Mouse (Mus musculus): ENCODE measurements around the gene Mmp25. TPM values are rescaled to one million over a fixed set of nuclear protein-coding genes. Genes with fewer than 3 reads are reported as not detected.

Mmp25 gene
- polyA plus RNA-seq, 1 experiment: not detected

DNA sequence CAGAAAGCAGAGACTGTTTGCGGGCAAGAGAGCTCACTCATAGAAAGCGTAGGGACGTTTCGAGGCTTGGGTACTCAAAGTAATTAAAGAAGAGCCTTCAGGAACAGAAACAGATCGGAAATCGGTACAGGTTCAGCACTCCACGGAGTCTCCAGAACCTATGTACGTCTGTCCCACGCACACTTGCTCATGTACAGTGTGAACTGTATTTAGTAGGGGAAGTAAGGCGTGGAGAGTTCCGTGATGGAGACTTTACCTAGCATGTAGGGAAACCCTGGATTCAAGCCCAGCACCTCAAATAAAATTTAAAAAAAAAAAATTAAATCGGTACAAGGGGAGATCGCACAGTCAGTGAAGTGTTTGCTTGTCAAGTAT, 52.2 kb downstream of the Mmp25 start:
- no peaks in the 10 kb centered on the region for H3K79me2 ChIP-seq (ENCODE audit: control insufficient read depth, insufficient read depth)

DNA sequence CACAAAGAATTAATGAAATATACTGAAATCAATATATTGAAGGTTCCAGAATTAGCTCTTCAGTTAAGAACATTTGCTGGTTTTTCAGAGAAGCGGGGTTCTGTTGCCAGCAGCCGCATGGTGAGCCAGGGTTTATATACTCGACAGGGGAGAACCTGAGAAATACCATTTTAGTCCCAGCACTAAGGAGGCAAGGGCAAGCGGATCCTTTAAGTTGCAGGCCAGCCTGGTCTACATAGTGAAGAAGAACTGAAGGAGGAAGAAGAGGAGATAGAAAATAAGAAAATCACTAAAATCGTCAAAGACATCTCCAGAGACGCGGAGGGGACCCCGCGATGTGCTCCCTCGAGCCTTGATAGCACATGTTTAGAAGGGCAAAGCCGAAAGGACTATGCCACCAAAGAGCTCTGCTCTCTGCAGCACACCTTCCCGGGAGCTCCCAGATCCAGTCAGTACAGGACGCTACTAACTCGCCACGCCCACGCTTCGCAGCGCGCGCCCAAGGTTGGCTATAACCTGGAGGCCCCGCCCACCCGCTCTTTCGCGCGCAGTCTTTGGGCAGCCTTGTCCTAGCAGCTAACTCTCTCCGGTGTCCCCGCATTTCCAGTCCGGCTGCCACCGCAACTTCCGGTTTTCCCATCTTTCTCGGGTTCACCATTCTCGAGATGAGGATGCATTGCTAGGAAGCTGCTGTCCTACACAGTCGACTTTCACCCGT, 52.7 kb downstream of the Mmp25 start:
- TF ChIP-seq REST (IDR thresholded peaks at IDR 0.05; ENCODE audit: insufficient read depth, insufficient read length) (no peak), POLR2AphosphoS2 (IDR thresholded peaks at IDR 0.05; ENCODE audit: insufficient read length, low read depth) (peak; percentile 56), USF1 (IDR thresholded peaks at IDR 0.05; ENCODE audit: low read depth) (no peak), MAX (IDR thresholded peaks at IDR 0.05; ENCODE audit: low read depth) (no peak), POLR2A (IDR thresholded peaks at IDR 0.05; ENCODE audit: insufficient read length, low read depth) (peak; percentile 47), TCF12 (IDR thresholded peaks at IDR 0.05; ENCODE audit: insufficient read depth, poor library complexity, severe bottlenecking) (no peak), MYOD1 (IDR thresholded peaks at IDR 0.05; ENCODE audit: control insufficient read depth in 1 of 3, insufficient read length in 2 of 3, low read depth in 2 of 3) (no peak), E2F4 (IDR thresholded peaks at IDR 0.05; ENCODE audit: insufficient read depth) (peak; percentile 74), MYOG (IDR thresholded peaks at IDR 0.05; ENCODE audit: control insufficient read depth in 1 of 3, insufficient read depth in 1 of 3, insufficient read length in 2 of 3, low read depth in 2 of 3) (no peak)
- no peaks in the 10 kb centered on the region for H3K36me3 ChIP-seq (ENCODE audit: control insufficient read depth, insufficient read depth)
- H3K79me2 ChIP-seq (ENCODE audit: control insufficient read depth, insufficient read depth): no peaks in the 10 kb centered on the region
- H3K4me3 ChIP-seq: peak overlapping the region; percentile 24
- peak overlapping the region; percentile 87 for H3K4me2 ChIP-seq (ENCODE audit: low read depth)
- H3ac ChIP-seq (ENCODE audit: control insufficient read depth, insufficient read length): no peak overlapping the region
- no peaks in the 10 kb centered on the region for H3K27me3 ChIP-seq (ENCODE audit: control insufficient read depth, insufficient read depth, insufficient read length)

More for the DNA sequence above, 52.2 kb downstream of the Mmp25 start:
- Histone ChIP-seq H3K4me3 (peak overlapping the region; percentile 24), H3K36me3 (ENCODE audit: control insufficient read depth, insufficient read depth) (no peaks in the 10 kb centered on the region), H3K27me3 (ENCODE audit: control insufficient read depth, insufficient read depth, insufficient read length) (no peaks in the 10 kb centered on the region), H3ac (ENCODE audit: control insufficient read depth, insufficient read length) (no peak overlapping the region), H3K4me2 (ENCODE audit: low read depth) (peak overlapping the region; percentile 87)
- TF ChIP-seq MAX (IDR thresholded peaks at IDR 0.05; ENCODE audit: low read depth) (no peak), REST (IDR thresholded peaks at IDR 0.05; ENCODE audit: insufficient read depth, insufficient read length) (no peak), TCF3 (IDR thresholded peaks at IDR 0.05; ENCODE audit: insufficient read length, low read depth) (no peak), SRF (IDR thresholded peaks at IDR 0.05; ENCODE audit: control insufficient read depth, insufficient read length, low read depth) (no peak), MYOG (IDR thresholded peaks at IDR 0.05; ENCODE audit: control insufficient read depth in 1 of 3, insufficient read depth in 1 of 3, insufficient read length in 2 of 3, low read depth in 2 of 3) (no peak), USF1 (IDR thresholded peaks at IDR 0.05; ENCODE audit: low read depth) (no peak)

DNA sequence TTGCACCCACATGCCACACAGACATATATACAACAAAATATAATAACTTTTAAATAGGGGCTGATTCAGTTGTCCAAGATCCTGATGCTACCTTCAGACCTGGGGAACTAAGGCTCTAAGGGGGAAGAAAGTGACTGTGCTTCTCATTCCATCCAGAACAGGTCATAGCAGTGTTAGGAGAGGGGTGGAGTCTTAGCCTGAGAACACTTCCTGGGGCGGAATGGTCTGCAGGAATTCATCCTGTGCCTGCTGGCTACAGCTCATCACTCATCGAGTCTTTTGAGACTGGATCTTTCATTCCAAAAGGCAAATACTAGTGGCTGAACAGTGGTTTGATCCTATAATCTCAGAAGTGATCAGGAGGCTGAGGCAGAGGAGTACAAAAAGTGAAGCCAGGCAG, 57.8 kb downstream of the Mmp25 start:
- TF ChIP-seq POLR2AphosphoS2 (IDR thresholded peaks at IDR 0.05; ENCODE audit: insufficient read length, low read depth): no peak
- Histone ChIP-seq H3K27me3 (ENCODE audit: control insufficient read depth, insufficient read depth, insufficient read length) (no peaks in the 10 kb centered on the region), H3K79me2 (ENCODE audit: control insufficient read depth, insufficient read depth) (no peaks in the 10 kb centered on the region)

DNA sequence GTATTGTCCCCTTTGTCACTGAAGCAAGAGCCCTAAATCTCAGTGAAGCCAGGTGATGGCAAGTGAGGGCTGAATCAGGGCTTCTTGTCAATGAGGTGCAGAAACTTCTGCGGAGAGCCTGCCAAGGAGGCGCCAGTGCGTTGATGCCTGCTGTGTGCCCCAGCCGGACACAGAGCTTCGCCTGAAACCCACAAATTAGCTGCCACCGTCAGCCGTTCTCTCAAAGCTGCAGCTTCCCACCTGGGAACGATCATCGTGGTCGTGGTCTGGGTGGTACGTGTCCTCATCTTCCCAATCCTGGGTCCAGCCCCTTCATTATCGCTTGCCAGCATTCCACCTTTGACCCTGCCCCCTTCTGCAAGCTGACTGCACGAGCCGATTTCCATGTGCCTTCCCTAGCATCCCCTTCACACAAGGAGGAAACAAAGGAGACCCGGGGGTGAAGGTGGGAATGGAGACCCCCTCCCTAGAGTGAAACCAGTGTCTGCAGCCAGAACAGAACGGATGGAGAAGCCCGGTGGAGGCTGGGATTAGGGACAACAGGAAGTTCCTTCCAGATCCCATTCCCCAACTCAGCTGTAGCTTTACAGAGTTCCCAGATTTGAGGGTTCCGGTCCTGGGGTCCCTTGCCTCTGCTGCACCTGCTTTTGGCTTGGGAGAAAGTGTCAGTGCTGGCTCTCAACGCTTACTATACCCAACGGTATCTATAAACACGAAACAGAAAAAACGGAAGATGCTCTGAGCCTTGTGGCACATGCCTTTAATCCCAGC, 59.2 kb downstream of the Mmp25 start:
- H3ac ChIP-seq (ENCODE audit: control insufficient read depth, insufficient read length): peak overlapping the region; percentile 33
- H3K4me2 ChIP-seq (ENCODE audit: low read depth): peak overlapping the region; percentile 84
- peak overlapping the region; percentile 44 for H3K4me3 ChIP-seq
- H3K27me3 ChIP-seq (ENCODE audit: control insufficient read depth, insufficient read depth, insufficient read length): no peaks in the 10 kb centered on the region
- H3K36me3 ChIP-seq (ENCODE audit: control insufficient read depth, insufficient read depth): no peaks in the 10 kb centered on the region
- no peaks in the 10 kb centered on the region for H3K79me2 ChIP-seq (ENCODE audit: control insufficient read depth, insufficient read depth)
- TF ChIP-seq TCF3 (IDR thresholded peaks at IDR 0.05; ENCODE audit: insufficient read length, low read depth) (no peak), USF1 (IDR thresholded peaks at IDR 0.05; ENCODE audit: low read depth) (no peak), MYOD1 (IDR thresholded peaks at IDR 0.05; ENCODE audit: control insufficient read depth in 1 of 3, insufficient read length in 2 of 3, low read depth in 2 of 3) (no peak), SRF (IDR thresholded peaks at IDR 0.05; ENCODE audit: control insufficient read depth, insufficient read length, low read depth) (no peak), POLR2A (IDR thresholded peaks at IDR 0.05; ENCODE audit: insufficient read length, low read depth) (no peak), REST (IDR thresholded peaks at IDR 0.05; ENCODE audit: insufficient read depth, insufficient read length) (no peak), POLR2AphosphoS2 (IDR thresholded peaks at IDR 0.05; ENCODE audit: insufficient read length, low read depth) (no peak), CEBPB (IDR thresholded peaks at IDR 0.05; ENCODE audit: insufficient read depth, poor library complexity, severe bottlenecking) (no peak), MYOG (IDR thresholded peaks at IDR 0.05; ENCODE audit: control insufficient read depth in 1 of 3, insufficient read depth in 1 of 3, insufficient read length in 2 of 3, low read depth in 2 of 3) (no peak), MAX (IDR thresholded peaks at IDR 0.05; ENCODE audit: low read depth) (no peak), E2F4 (IDR thresholded peaks at IDR 0.05; ENCODE audit: insufficient read depth) (no peak), TCF12 (IDR thresholded peaks at IDR 0.05; ENCODE audit: insufficient read depth, poor library complexity, severe bottlenecking) (no peak)

More for the DNA sequence above, 57.8 kb downstream of the Mmp25 start:
- no peak overlapping the region for H3K4me2 ChIP-seq (ENCODE audit: low read depth)
- no peaks in the 10 kb centered on the region for H3K36me3 ChIP-seq (ENCODE audit: control insufficient read depth, insufficient read depth)
- no peak overlapping the region for H3K4me3 ChIP-seq
- H3ac ChIP-seq (ENCODE audit: control insufficient read depth, insufficient read length): no peak overlapping the region

DNA sequence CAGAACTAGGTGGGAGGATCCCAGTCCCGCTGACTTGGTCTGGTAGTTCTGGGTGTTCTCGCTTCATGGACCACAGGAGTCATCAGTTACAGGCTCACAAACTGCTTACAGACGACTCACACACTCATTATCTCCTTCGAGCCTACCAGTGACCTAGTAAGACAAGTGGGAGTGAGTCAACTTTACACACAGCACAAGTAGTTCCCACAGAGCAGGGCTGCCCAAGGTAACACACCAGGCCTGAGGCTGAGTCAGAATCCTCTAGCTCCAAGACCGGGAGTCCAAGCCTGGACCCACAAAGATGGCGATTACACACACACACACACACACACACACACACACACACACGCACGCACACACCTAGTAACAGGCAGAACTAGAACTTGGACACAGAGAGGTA, 60.3 kb downstream of the Mmp25 start:
- H3K4me3 ChIP-seq: peak overlapping the region; percentile 44

More for the DNA sequence above, 60.3 kb downstream of the Mmp25 start:
- Histone ChIP-seq H3K79me2 (ENCODE audit: control insufficient read depth, insufficient read depth) (no peaks in the 10 kb centered on the region), H3ac (ENCODE audit: control insufficient read depth, insufficient read length) (no peak overlapping the region), H3K27me3 (ENCODE audit: control insufficient read depth, insufficient read depth, insufficient read length) (no peaks in the 10 kb centered on the region), H3K4me2 (ENCODE audit: low read depth) (peak overlapping the region; percentile 84), H3K36me3 (ENCODE audit: control insufficient read depth, insufficient read depth) (no peaks in the 10 kb centered on the region)
- TF ChIP-seq SRF (IDR thresholded peaks at IDR 0.05; ENCODE audit: control insufficient read depth, insufficient read length, low read depth): no peak
- no peak for TF ChIP-seq MYOG (IDR thresholded peaks at IDR 0.05; ENCODE audit: control insufficient read depth in 1 of 3, insufficient read depth in 1 of 3, insufficient read length in 2 of 3, low read depth in 2 of 3)
- TF ChIP-seq E2F4 (IDR thresholded peaks at IDR 0.05; ENCODE audit: insufficient read depth): no peak
- TF ChIP-seq CEBPB (IDR thresholded peaks at IDR 0.05; ENCODE audit: insufficient read depth, poor library complexity, severe bottlenecking): no peak
- no peak for TF ChIP-seq POLR2AphosphoS2 (IDR thresholded peaks at IDR 0.05; ENCODE audit: insufficient read length, low read depth)
- TF ChIP-seq TCF3 (IDR thresholded peaks at IDR 0.05; ENCODE audit: insufficient read length, low read depth): no peak
- no peak for TF ChIP-seq MAX (IDR thresholded peaks at IDR 0.05; ENCODE audit: low read depth)
- TF ChIP-seq TCF12 (IDR thresholded peaks at IDR 0.05; ENCODE audit: insufficient read depth, poor library complexity, severe bottlenecking): no peak
- TF ChIP-seq POLR2A (IDR thresholded peaks at IDR 0.05; ENCODE audit: insufficient read length, low read depth): no peak
- TF ChIP-seq MYOD1 (IDR thresholded peaks at IDR 0.05; ENCODE audit: control insufficient read depth in 1 of 3, insufficient read length in 2 of 3, low read depth in 2 of 3): no peak
- no peak for TF ChIP-seq USF1 (IDR thresholded peaks at IDR 0.05; ENCODE audit: low read depth)
- no peak for TF ChIP-seq REST (IDR thresholded peaks at IDR 0.05; ENCODE audit: insufficient read depth, insufficient read length)

Measured in myocyte (in vitro differentiated cells).